15 mouse cellular contexts compared by ENCODE assay signal in the genomic region with DNA sequence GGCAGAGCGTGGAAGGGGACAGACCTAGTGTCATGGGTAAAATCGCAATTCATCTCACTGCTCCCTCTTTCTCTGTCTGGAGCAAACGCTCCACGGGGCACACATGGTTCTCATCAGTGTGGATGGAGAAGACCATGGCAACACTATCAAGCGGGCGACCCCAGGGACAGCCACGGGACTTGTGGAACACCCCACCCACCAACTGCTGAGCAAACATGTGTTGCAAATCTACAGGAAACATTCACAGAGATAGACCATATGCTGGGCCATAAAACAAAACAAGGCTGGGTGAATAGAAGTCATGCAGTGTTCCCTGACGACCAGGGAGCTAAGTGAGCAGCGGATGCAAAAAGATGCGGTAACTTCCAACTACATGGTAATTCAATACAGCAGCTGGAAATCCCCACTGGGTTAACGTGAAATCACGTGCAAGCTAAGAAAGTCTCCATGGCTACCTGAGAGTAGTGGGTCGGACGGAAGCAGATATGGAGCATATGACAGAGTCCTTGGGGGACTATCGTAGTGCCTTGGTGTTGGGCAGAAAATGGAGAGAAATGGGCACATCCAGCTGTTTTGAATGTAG. TPM values are rescaled to one million over a fixed set of nuclear protein-coding genes. Genes with fewer than 3 reads are reported as not detected.
A peak's percentile ranks its signal among the peaks of the same experiment; 100 is the strongest.
DNase-seq lines count a peak whose midpoint lies in the region; ATAC-seq and TF ChIP-seq lines count a peak whose summit lies in the region.
"Had no signal": no experiment of that assay in that cellular context is flagged by ENCODE, and none has a peak within 500 bp of the region (broad histone marks: within the 10 kb centered on the region; RNA-seq: fewer than 3 reads in every experiment).

No protein-coding gene starts in this region.

- no peak for TF ChIP-seq POLR2A in limb, embryonic 14.5 days (IDR thresholded peaks at IDR 0.05; ENCODE audit: borderline replicate concordance, extremely low read depth, insufficient read depth, insufficient read length)

- no peak for DNase-seq in kidney, postnatal 25 days
- DNase-seq in embryo, embryonic 11 days, result peak; percentile 56
- DNase-seq in limb, embryonic 14.5 days (ENCODE audit: low spot score), result peak; percentile 20
- no peak for DNase-seq in spleen, adult 18-20 months
- DNase-seq: cerebellum, adult 11 months; kidney, postnatal 36 days; layer of hippocampus, postnatal 36 days; thymus, postnatal 4 days had no signal

- peaks cover 19% of the 10 kb centered on the region for H3K4me1 ChIP-seq in kidney, embryonic 15.5 days
- H3K4me1 ChIP-seq in heart, embryonic 16.5 days (ENCODE audit: control insufficient read depth, insufficient read depth, low read length), result no peaks in the 10 kb centered on the region
- peaks cover 12% of the 10 kb centered on the region for H3K4me1 ChIP-seq in limb, embryonic 14.5 days (ENCODE audit: control insufficient read depth, insufficient read depth, low read length)
- H3K4me1 ChIP-seq in midbrain, embryonic 13.5 days (replicated peaks), result peaks cover 5% of the 10 kb centered on the region
- H3K4me1 ChIP-seq: lung, embryonic 15.5 days had no signal

- H3K9me3 ChIP-seq in kidney, embryonic 15.5 days (replicated peaks), result no peaks in the 10 kb centered on the region
- H3K9me3 ChIP-seq in heart, embryonic 16.5 days (replicated peaks; ENCODE audit: control insufficient read depth, low read length), result no peaks in the 10 kb centered on the region
- no peaks in the 10 kb centered on the region for H3K9me3 ChIP-seq in limb, embryonic 14.5 days (ENCODE audit: control insufficient read depth, low read length)
- H3K9me3 ChIP-seq in midbrain, embryonic 13.5 days, result no peaks in the 10 kb centered on the region
- H3K9me3 ChIP-seq: limb, embryonic 12.5 days; lung, embryonic 15.5 days had no signal

- H3K27me3 ChIP-seq in kidney, embryonic 15.5 days, result no peaks in the 10 kb centered on the region
- H3K27me3 ChIP-seq in heart, embryonic 16.5 days (ENCODE audit: control insufficient read depth, insufficient read depth, low read length), result no peaks in the 10 kb centered on the region
- H3K27me3 ChIP-seq in limb, embryonic 14.5 days (ENCODE audit: control insufficient read depth, insufficient read depth, low read length), result no peaks in the 10 kb centered on the region
- no peaks in the 10 kb centered on the region for H3K27me3 ChIP-seq in midbrain, embryonic 13.5 days
- H3K27me3 ChIP-seq: limb, embryonic 12.5 days; lung, embryonic 15.5 days had no signal

- H3K4me3 ChIP-seq in kidney, embryonic 15.5 days (replicated peaks), result no peak overlapping the region
- H3K4me3 ChIP-seq in heart, embryonic 16.5 days (ENCODE audit: low read length), result no peak overlapping the region
- H3K4me3 ChIP-seq in limb, embryonic 14.5 days (replicated peaks; ENCODE audit: low read length), result no peak overlapping the region
- H3K4me3 ChIP-seq in midbrain, embryonic 13.5 days (replicated peaks), result no peak overlapping the region
- H3K4me3 ChIP-seq: heart, adult 2 months; limb, embryonic 12.5 days; lung, embryonic 15.5 days had no signal

- no peak overlapping the region for H3K4me2 ChIP-seq in kidney, embryonic 15.5 days
- no peak overlapping the region for H3K4me2 ChIP-seq in heart, embryonic 16.5 days (ENCODE audit: low read depth, low read length)
- no peak overlapping the region for H3K4me2 ChIP-seq in limb, embryonic 14.5 days (replicated peaks; ENCODE audit: low read depth, low read length, severe bottlenecking)
- H3K4me2 ChIP-seq in midbrain, embryonic 13.5 days (replicated peaks), result no peak overlapping the region
- H3K4me2 ChIP-seq: limb, embryonic 12.5 days; lung, embryonic 15.5 days had no signal

- no peaks in the 10 kb centered on the region for H3K36me3 ChIP-seq in kidney, embryonic 15.5 days
- no peaks in the 10 kb centered on the region for H3K36me3 ChIP-seq in heart, embryonic 16.5 days (ENCODE audit: control insufficient read depth, insufficient read depth)
- no peaks in the 10 kb centered on the region for H3K36me3 ChIP-seq in limb, embryonic 14.5 days (ENCODE audit: control insufficient read depth, insufficient read depth, low read length)
- H3K36me3 ChIP-seq in midbrain, embryonic 13.5 days, result no peaks in the 10 kb centered on the region
- H3K36me3 ChIP-seq: limb, embryonic 12.5 days; lung, embryonic 15.5 days had no signal

- no peak overlapping the region for H3K27ac ChIP-seq in kidney, embryonic 15.5 days
- H3K27ac ChIP-seq in heart, embryonic 16.5 days (ENCODE audit: low read length), result no peak overlapping the region
- H3K27ac ChIP-seq in limb, embryonic 14.5 days (replicated peaks; ENCODE audit: low read depth, low read length), result no peak overlapping the region
- no peak overlapping the region for H3K27ac ChIP-seq in midbrain, embryonic 13.5 days
- H3K27ac ChIP-seq: heart, adult 2 months; lung, embryonic 15.5 days had no signal

- 67% methylated on average over 15 of the region's 15 CpGs for WGBS in kidney, embryonic 15.5 days
- 70% methylated on average over 15 of the region's 15 CpGs for WGBS in heart, embryonic 16.5 days
- WGBS in limb, embryonic 14.5 days, result 32% methylated on average over 15 of the region's 15 CpGs
- WGBS in midbrain, embryonic 13.5 days, result 85% methylated on average over 15 of the region's 15 CpGs

- no peak overlapping the region for H3K9ac ChIP-seq in kidney, embryonic 15.5 days
- H3K9ac ChIP-seq in heart, embryonic 16.5 days (ENCODE audit: low read length), result no peak overlapping the region
- H3K9ac ChIP-seq in limb, embryonic 14.5 days (ENCODE audit: low read depth, low read length, severe bottlenecking), result no peak overlapping the region
- no peak overlapping the region for H3K9ac ChIP-seq in midbrain, embryonic 13.5 days (replicated peaks)
- H3K9ac ChIP-seq: limb, embryonic 12.5 days; lung, embryonic 15.5 days had no signal

- 0 out of 2 replicates have a peak, but pooled peaks have one; percentile 16 for ATAC-seq in kidney, embryonic 15.5 days (replicated peaks; ENCODE audit: low FRiP score)
- ATAC-seq in heart, embryonic 16.5 days (replicated peaks; ENCODE audit: extremely low read depth, insufficient read depth, low FRiP score), result peak; percentile 49; the same call in 1 of the 2 replicates
- peak; percentile 56; the same call in 1 of the 2 replicates for ATAC-seq in limb, embryonic 14.5 days (ENCODE audit: low FRiP score, low read depth)
- no peak for ATAC-seq in midbrain, embryonic 13.5 days
- ATAC-seq: hindbrain, embryonic 16.5 days had no signal

RNA-seq across cellular contexts. Expression of a gene that starts 57.4 kb away (rescaled TPM):
- 21.5 and 22.6 TPM in 2 replicates for polyA plus RNA-seq in kidney, embryonic 15.5 days (2015; fragmentation: Nextera tagmentation; extraction: Ambion mirVana)
- polyA plus RNA-seq in heart, embryonic 16.5 days (2015; fragmentation: Nextera tagmentation; extraction: Ambion mirVana), result 11.8 and 12.3 TPM in 2 replicates
- polyA plus RNA-seq in limb, embryonic 14.5 days (2012; rRNA removed), result 34.3 and 44.2 TPM in 2 replicates
- 34.5 and 36.3 TPM in 2 replicates for polyA plus RNA-seq in limb, embryonic 14.5 days (2014; fragmentation: Nextera tagmentation; extraction: Ambion mirVana)
- polyA plus RNA-seq in midbrain, embryonic 13.5 days (2015; fragmentation: Nextera tagmentation; extraction: Ambion mirVana), result 26.4 and 26.6 TPM in 2 replicates

Comparison
In these comparisons a context has a peak if more than half of its experiments do, and no peak if none do; other contexts are left out.
1. DNase-seq: peak in embryo, embryonic 11 days (single experiment) and limb, embryonic 14.5 days (single experiment); none in kidney, postnatal 25 days (0 of 2) and spleen, adult 18-20 months (0 of 2).